Mouse (Mus musculus): Measurements from ENCODE around the gene Opn3. TPM values are rescaled to one million over a fixed set of nuclear protein-coding genes. Genes with fewer than 3 reads are reported as not detected.

Opn3 gene
- polyA plus RNA-seq, 1 experiment from 2014 or later, result 15.3 TPM

DNA sequence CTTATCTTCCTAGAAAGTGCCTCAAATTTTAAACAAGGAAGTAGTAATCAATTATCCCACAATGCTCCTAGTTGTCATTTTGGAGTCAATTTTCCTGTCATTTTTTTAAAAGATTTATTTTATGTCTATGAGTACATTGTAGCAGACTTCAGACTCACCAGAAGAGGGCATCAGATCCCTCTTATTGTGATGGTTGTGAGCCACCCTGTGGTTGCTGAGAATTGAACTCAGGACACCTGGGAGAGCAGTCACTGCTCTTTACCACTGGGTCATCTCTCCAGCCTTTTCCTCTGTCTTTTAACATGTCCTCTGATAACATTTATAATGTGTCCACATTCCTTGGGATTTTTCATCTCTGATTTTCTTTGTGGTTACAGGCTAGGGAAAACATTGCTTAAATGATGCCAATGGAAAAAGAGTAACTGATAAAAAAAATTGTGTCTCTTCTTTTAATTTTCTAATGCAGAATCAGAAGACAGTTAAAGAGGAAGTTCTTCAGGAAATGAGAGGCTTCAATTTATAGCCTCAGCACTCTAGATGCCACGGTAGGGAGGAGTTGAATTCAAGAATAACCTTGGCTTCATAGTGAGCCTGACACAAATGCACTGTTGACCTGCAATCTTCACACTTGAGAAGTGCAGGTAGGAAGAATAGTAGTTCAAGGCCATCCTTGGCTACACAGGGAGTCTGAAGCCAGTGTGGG, 66.4 kb downstream of the Opn3 start:
- peak overlapping the region; percentile 93 for H3K4me2 ChIP-seq
- 78% methylated on average over 1 of the region's 1 CpGs for whole genome bisulfite sequencing
- no peak for ATAC-seq (ENCODE audit: insufficient number of reproducible peaks, low FRiP score)
- H3K27me3 ChIP-seq (replicated peaks), result no peaks in the 10 kb centered on the region
- 0 out of 2 replicates have a peak, but pooled peaks cover 3% of the 10 kb centered on the region for H3K36me3 ChIP-seq
- 0 out of 2 replicates have a peak, but pooled peaks cover 4% of the 10 kb centered on the region for H3K9me3 ChIP-seq (replicated peaks)
- peak overlapping the region; percentile 99 for H3K4me3 ChIP-seq
- H3K9ac ChIP-seq, result no peak overlapping the region; the same call in 1 of the 2 replicates
- H3K4me1 ChIP-seq (replicated peaks), result peaks cover 16% of the 10 kb centered on the region
- peak overlapping the region; percentile 79 for H3K27ac ChIP-seq (ENCODE audit: poor library complexity, severe bottlenecking)

DNA sequence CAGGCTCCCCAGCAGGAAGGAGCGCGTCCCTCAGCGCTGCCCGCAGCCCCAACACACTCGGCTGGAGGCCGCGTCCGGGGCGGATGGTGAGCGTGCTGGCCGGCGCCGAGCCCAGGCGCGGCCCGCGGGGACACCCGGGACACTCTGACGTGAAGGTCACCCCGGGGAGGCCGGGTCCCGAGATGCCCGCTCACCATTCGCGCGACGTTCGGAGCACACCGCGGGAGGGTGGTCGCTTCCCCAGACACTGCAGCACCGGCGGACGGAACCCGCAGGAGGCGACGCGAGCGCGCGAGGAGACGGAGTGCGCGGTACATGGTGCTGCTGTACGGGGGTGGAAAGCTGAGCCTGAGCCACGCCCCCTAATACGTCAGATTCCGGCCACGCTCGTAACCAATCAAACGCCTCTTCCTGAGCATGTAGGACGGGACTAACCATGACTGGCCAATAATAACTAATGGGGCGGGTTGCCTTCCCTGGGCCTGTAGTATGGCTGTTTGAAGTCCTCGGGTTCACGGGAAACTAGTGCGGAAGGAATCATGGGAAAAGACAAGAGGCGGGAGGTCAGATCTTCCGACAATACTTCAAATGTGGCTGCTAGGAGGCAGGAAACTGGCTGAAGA, 67.2 kb downstream of the Opn3 start, which contains the start of gene Fh1:
Fh1 (minus strand) TSS at position 379 of the 623 bp plus-strand sequence.
- under 1% methylated on average over 58 of the region's 58 CpGs for WGBS
- H3K9me3 ChIP-seq (replicated peaks), result 0 out of 2 replicates have a peak, but pooled peaks cover 4% of the 10 kb centered on the region

DNA sequence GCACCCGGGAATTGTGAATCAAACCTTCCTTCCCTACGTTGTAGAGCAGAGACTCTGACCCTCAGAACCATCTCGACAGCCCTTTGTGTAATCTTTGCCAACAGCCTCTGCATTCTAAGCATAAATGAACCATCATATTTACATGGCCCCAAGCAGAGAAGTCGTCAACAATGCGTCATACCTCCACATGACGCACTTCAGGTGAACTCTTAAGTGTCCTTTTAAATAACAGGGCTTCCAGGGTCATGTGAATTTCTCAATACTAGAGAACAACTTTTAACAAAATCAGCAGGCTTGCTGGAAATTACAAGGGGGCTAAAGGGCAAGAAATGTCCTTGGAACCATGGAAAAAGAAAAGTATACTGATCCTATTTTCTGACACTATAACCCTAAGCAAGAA, 68.9 kb downstream of the Opn3 start:
- Histone ChIP-seq H3K27me3 (replicated peaks) (no peaks in the 10 kb centered on the region), H3K9me3 (replicated peaks) (no peaks in the 10 kb centered on the region), H3K4me1 (replicated peaks) (peaks cover 16% of the 10 kb centered on the region), H3K4me3 (no peak overlapping the region), H3K9ac (no peak overlapping the region), H3K27ac (ENCODE audit: poor library complexity, severe bottlenecking) (no peak overlapping the region), H3K4me2 (no peak overlapping the region), H3K36me3 (peaks cover 16% of the 10 kb centered on the region)
- WGBS, result 87% methylated on average over 6 of the region's 6 CpGs
- no peak for ATAC-seq (ENCODE audit: insufficient number of reproducible peaks, low FRiP score)

More for the DNA sequence above, 67.2 kb downstream of the Opn3 start, which contains the start of gene Fh1:
- Histone ChIP-seq H3K4me2 (peak within 1 kb of the TSS; percentile 93), H3K27ac (ENCODE audit: poor library complexity, severe bottlenecking) (peak within 1 kb of the TSS; percentile 96), H3K27me3 (replicated peaks) (no peaks in the 10 kb centered on the region), H3K4me3 (peak within 1 kb of the TSS; percentile 99), H3K4me1 (replicated peaks) (peaks cover 16% of the 10 kb centered on the region), H3K9ac (peak within 1 kb of the TSS; percentile 92), H3K36me3 (peaks cover 4% of the 10 kb centered on the region; the same call in 1 of the 2 replicates)
- peak; percentile 100 for ATAC-seq (ENCODE audit: insufficient number of reproducible peaks, low FRiP score)

DNA sequence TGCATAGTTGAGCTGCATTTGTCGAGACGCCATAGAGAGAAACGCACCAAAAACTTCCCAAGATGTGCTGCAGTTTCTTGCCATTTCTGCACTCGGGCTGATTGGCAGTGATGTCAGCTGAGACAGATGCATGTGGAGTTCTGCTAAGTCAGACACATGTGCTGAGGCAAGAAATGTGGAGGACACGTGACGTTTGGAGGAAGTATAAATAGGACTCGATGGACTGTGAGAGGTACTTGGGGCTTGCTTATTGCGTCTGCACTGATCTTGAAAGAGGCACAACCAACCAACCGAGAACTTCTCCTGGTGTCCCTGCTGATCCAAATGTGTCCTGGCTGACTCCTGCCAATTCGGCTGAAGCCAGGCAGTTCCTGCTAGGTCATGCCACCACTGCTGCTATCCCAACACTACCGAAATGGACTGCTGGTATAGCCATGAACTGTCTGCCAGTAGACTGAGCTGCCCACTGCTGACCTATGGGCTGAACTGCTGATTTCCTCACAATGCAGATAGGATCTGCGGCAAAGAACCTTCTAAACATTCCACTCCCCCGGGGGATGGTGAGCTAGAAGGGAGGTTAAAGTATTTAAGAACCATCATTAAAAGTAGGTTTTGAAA, 72.7 kb downstream of the Opn3 start, which contains the start of gene Kmo:
Kmo (plus strand) TSS at position 568 of the 618 bp plus-strand sequence.
- H3K36me3 ChIP-seq, result peaks cover 43% of the 10 kb centered on the region
- ATAC-seq (ENCODE audit: insufficient number of reproducible peaks, low FRiP score), result no peak
- WGBS, result 86% methylated on average over 13 of the region's 13 CpGs

DNA sequence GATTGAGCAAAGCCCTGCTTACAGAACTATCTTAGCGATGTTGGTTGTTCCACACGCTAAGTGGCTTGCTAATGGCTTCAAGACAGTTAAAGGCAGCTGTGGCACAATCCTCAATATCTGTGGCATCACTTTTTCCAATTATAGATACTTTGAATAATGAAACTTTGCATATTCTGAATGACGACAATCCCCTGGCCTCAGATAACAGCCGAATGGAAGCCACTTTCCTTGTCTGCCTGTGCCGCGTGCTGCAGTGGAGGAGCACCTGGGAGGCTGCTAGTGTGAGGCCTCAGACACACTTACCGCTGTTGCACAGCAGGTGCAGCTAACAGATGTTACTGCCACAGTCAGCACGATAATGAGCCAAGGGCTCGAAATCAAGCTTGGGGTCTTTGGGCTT, 77.6 kb downstream of the Opn3 start:
- 93% methylated on average over 9 of the region's 9 CpGs for WGBS
- Histone ChIP-seq H3K36me3 (peaks cover 76% of the 10 kb centered on the region), H3K9ac (no peak overlapping the region), H3K4me1 (replicated peaks) (no peaks in the 10 kb centered on the region), H3K27ac (ENCODE audit: poor library complexity, severe bottlenecking) (no peak overlapping the region), H3K4me2 (no peak overlapping the region), H3K9me3 (replicated peaks) (no peaks in the 10 kb centered on the region), H3K4me3 (no peak overlapping the region), H3K27me3 (replicated peaks) (no peaks in the 10 kb centered on the region)
- no peak for ATAC-seq (ENCODE audit: insufficient number of reproducible peaks, low FRiP score)

More for the DNA sequence above, 72.7 kb downstream of the Opn3 start, which contains the start of gene Kmo:
- no peaks in the 10 kb centered on the region for H3K9me3 ChIP-seq (replicated peaks)
- peaks cover 16% of the 10 kb centered on the region for H3K4me1 ChIP-seq (replicated peaks)
- no peaks in the 10 kb centered on the region for H3K27me3 ChIP-seq (replicated peaks)
- H3K9ac ChIP-seq, result no peak within 1 kb of the TSS
- no peak within 1 kb of the TSS for H3K27ac ChIP-seq (ENCODE audit: poor library complexity, severe bottlenecking)
- H3K4me2 ChIP-seq, result no peak within 1 kb of the TSS
- H3K4me3 ChIP-seq, result no peak within 1 kb of the TSS

Other genes with a start within 250 kb of the Opn3 start
- 0.72 and 1.4 TPM in 2 replicates for gene Rgs7, start 200.3 kb downstream of the Opn3 start, polyA plus RNA-seq (2016; fragmentation: Nextera tagmentation; extraction: Ambion mirVana)
- gene Kmo, start 72.4 kb downstream of the Opn3 start, polyA plus RNA-seq (2016; fragmentation: Nextera tagmentation; extraction: Ambion mirVana), result 0.18 and 0.29 TPM in 2 replicates
- gene Fh1, start 67.1 kb downstream of the Opn3 start, polyA plus RNA-seq (2016; fragmentation: Nextera tagmentation; extraction: Ambion mirVana), result 192 and 201 TPM in 2 replicates
- 8.1 and 8.5 TPM in 2 replicates for gene Chml, start 125 bp upstream of the Opn3 start, polyA plus RNA-seq (2016; fragmentation: Nextera tagmentation; extraction: Ambion mirVana)
- not detected in 2 replicates for gene Wdr64, start 5.8 kb upstream of the Opn3 start, polyA plus RNA-seq (2016; fragmentation: Nextera tagmentation; extraction: Ambion mirVana)
- gene Exo1, start 187.8 kb upstream of the Opn3 start, polyA plus RNA-seq (2016; fragmentation: Nextera tagmentation; extraction: Ambion mirVana), result 44.2 and 47.4 TPM in 2 replicates
- gene Gm38100, start 227.6 kb upstream of the Opn3 start, polyA plus RNA-seq (2016; fragmentation: Nextera tagmentation; extraction: Ambion mirVana), result not detected in 2 replicates